Mouse (Mus musculus): ENCODE data around the gene Hdac9.

The Hdac9 gene

GRCm38 (mm10) chr12:34212162-34212561 is 704.7 kb downstream of the Hdac9 start:
- DNase-seq: no peak

- DNase-seq: no peak
These were observed 715.4 kb downstream of the Hdac9 start for GRCm38 (mm10) chr12:34201471-34201870.

GRCm38 (mm10) chr12:34200030-34200446 is 716.9 kb downstream of the Hdac9 start:
- no peak for DNase-seq

GRCm38 (mm10) chr12:34195155-34195828 is 721.6 kb downstream of the Hdac9 start:
- peak; percentile 1 for DNase-seq

GRCm38 (mm10) chr12:34194116-34194515 is 722.8 kb downstream of the Hdac9 start:
- no peak for DNase-seq

- DNase-seq: no peak
These were observed 725.6 kb downstream of the Hdac9 start for GRCm38 (mm10) chr12:34191246-34191645.

GRCm38 (mm10) chr12:34178931-34179330 is 738.0 kb downstream of the Hdac9 start:
- no peak for DNase-seq

- DNase-seq: no peak
These were observed 740.1 kb downstream of the Hdac9 start for GRCm38 (mm10) chr12:34176790-34177189.

GRCm38 (mm10) chr12:34173036-34173435 is 743.9 kb downstream of the Hdac9 start:
- no peak for DNase-seq

- no peak for DNase-seq
These were observed 746.3 kb downstream of the Hdac9 start for GRCm38 (mm10) chr12:34170601-34171000.

- no peak for DNase-seq
These were observed 751.2 kb downstream of the Hdac9 start for GRCm38 (mm10) chr12:34165674-34166073.

GRCm38 (mm10) chr12:34156301-34156700 is 760.6 kb downstream of the Hdac9 start:
- DNase-seq: no peak

GRCm38 (mm10) chr12:34155740-34156139 is 761.2 kb downstream of the Hdac9 start:
- no peak for DNase-seq

- DNase-seq: no peak
These were observed 762.1 kb downstream of the Hdac9 start for GRCm38 (mm10) chr12:34154757-34155156.

GRCm38 (mm10) chr12:34151336-34151735 is 765.6 kb downstream of the Hdac9 start:
- DNase-seq: no peak

GRCm38 (mm10) chr12:34142743-34143142 is 774.2 kb downstream of the Hdac9 start:
- DNase-seq: no peak

- no peak for DNase-seq
These were observed 803.6 kb downstream of the Hdac9 start for GRCm38 (mm10) chr12:34113336-34113735.

GRCm38 (mm10) chr12:34092953-34093352 is 823.9 kb downstream of the Hdac9 start:
- no peak for DNase-seq

GRCm38 (mm10) chr12:34091851-34092250 is 825.0 kb downstream of the Hdac9 start:
- DNase-seq: no peak

- no peak for DNase-seq
These were observed 829.5 kb downstream of the Hdac9 start for GRCm38 (mm10) chr12:34087292-34087942.

- no peak for DNase-seq
These were observed 839.9 kb downstream of the Hdac9 start for GRCm38 (mm10) chr12:34076981-34077380.

GRCm38 (mm10) chr12:34075805-34076509 is 840.9 kb downstream of the Hdac9 start:
- DNase-seq: peak; percentile 3

GRCm38 (mm10) chr12:34052508-34052907 is 864.4 kb downstream of the Hdac9 start:
- no peak for DNase-seq

GRCm38 (mm10) chr12:34052036-34052435 is 864.9 kb downstream of the Hdac9 start:
- no peak for DNase-seq

Data from lung, postnatal 36 days (tissue).